Mouse (Mus musculus) lung, postnatal 0 days (tissue): ENCODE data around the gene Morc3.

Source experiments
- CTCF ChIP-seq: IDR thresholded peaks from 2 replicates; pipeline ENCODE4 v1.5.1; 2016; ENCODE audit warnings: antibody characterized with exemption, mild to moderate bottlenecking
- EP300 ChIP-seq: IDR thresholded peaks from 2 replicates; pipeline ENCODE4 v1.6.1; 2016; ENCODE audit warnings: antibody characterized with exemption, mild to moderate bottlenecking, control low read depth

DNA sequence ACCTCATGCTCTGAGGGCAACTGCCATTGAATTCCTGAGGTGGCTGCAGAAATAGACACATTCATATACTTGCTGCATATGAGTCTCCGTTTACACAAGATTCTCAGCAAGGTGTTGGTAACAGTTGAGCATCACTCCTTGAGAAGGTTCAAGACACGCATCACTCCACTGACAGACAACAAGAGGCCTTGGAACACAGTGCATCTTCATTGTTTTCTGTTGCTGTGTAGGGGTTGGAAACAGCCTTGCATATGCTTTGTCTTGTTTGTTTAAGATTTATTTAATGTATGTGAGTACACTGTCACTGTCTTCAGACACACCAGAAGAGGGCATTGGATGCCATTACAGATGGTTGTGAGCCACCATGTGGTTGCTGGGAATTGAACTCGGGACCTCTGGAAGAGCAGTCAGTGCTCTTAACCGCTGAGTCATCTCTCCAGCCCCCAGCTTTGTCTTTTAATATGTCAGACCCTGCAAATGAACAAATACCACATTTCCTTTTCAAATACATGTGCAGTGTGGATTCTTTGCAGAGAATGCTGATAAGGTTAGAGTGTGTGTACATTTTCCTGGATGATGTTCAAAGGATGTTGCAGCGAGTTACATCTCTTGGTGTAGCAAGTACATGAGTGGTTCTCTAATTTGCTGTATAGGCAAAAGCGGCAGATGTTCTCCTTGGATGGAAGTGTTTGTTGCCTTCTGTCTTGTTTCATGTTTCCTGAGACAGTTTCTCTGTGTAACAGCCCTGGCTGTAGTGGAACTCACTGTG lies 45.9 kb downstream of the Morc3 start:
- TF ChIP-seq CTCF (no peak), EP300 (no peak)
